Mouse (Mus musculus) hematopoietic stem cell, adult 5-6 weeks (primary cell): ENCODE measurements around the gene Bag3. TPM values are rescaled to one million over a fixed set of nuclear protein-coding genes. Genes with fewer than 3 reads are reported as not detected.
A peak's percentile ranks its signal among the peaks of the same experiment; 100 is the strongest.

Experiments used
- ATAC-seq, 2 experiments: fragments of 125-278 bp in 1 of 2; replicated peaks in 1 of 2; 2 replicates each; pipeline ENCODE4 v1.8.0; 2016 to 2017; ENCODE audit warnings: inconsistent platforms in 2 of 2, mild to moderate bottlenecking in 2 of 2, moderate number of reproducible peaks in 2 of 2, low read depth in 1 of 2, moderate TSS enrichment in 1 of 2; ENCODE audit not compliant: low FRiP score in 2 of 2, poor library complexity in 2 of 2, severe bottlenecking in 2 of 2, insufficient read depth in 1 of 2, low TSS enrichment in 1 of 2
- total RNA-seq: library from RNA; stranded (forward); fragments of 172-1452, 232-1000 nt; gene quantifications from 2 replicates; pipeline ENCODE4 v1.2.3, GENCODE M21; 2017

Bag3 gene
- total RNA-seq, 1 experiment from 2014 or later: 6.2 TPM

DNA sequence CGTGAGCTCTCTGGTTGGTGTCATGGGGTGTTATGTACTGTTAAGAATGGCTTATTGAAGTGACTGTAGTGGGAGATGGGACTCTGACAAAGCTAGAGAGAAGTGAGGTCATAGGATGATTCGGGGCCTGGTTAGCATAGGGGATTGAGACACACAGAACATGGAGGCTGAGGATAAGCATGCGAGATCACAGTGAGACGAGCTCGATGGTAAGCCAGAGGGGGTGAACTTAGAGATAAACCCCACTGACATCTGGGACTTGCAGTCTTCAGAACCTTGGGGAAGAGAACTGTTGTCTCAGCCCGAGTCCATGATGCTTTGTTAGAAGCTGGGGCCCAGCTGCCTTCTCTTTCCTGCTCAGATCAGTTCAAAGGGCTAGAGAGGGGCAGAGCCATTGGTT, 56.9 kb downstream of the Bag3 start:
- ATAC-seq: no peak

DNA sequence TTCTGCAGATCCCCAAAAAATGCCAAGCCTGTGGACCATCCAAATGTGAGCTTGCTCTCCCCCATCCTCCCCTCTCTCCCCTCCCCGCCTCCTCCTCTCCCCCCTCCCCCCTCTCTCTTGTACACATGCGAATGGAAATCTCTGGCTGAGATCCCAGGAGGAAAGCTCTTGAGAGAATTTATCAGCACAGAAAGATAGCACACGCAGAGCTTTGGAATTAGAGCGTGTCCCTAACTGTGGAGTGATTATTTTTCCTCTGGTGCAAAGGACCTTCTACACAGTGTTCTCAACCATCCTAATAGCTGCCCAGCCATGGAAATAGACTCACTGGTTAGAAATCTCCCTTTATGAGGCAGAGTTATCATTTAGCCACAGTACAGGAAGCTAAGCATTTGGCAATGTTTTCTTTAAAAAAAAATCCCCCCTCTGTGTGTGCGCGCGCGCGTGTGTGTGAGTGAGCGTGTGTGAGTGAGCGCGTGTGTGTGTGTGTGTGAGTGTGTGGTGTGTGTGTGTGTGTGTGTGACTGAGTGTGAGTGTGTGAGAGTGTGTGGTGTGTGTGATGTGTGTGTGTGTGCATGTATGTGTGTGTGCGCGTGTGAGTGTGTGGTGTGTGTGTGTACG, 58.6 kb downstream of the Bag3 start:
- 0 out of 4 replicates have a peak, but pooled peaks of 1 of the 2 experiments have one; percentile 32 for ATAC-seq

DNA sequence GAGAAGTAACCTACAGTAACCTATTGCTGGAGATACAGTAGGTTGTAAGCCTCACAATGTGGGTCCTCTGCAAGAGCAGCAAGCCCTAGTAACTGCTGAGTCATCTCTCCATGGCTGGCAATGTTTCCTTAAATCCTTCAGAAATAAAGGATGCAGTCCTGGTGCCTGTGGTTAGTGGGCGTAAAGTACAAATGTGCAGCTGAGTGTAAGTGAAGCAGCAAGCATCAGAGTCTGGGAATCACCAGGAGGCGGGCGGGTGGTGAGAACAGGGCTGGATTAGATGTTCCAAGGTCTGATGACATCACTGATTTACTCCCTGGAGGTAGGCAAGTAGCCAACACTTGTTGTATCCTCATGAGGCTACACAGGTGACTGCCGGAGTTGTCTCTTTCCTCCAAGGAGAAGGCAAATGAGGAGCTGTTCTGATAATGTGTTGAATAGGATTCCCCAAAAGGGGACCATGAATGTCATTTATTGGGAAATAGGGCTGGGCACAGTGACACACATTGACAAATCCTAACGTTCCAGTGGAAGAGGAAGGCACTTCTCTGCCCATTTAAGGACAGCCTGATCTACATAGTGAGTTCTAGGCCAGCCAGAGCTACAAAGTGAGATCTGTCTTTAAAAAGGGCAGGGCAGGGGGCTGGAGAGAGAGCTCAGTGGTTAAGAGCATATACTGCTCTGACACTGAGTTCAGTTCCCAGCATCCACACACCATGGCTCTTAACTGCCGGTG, 60.0 kb downstream of the Bag3 start:
- 0 out of 4 replicates have a peak, but pooled peaks of 1 of the 2 experiments have one; percentile 25 for ATAC-seq

DNA sequence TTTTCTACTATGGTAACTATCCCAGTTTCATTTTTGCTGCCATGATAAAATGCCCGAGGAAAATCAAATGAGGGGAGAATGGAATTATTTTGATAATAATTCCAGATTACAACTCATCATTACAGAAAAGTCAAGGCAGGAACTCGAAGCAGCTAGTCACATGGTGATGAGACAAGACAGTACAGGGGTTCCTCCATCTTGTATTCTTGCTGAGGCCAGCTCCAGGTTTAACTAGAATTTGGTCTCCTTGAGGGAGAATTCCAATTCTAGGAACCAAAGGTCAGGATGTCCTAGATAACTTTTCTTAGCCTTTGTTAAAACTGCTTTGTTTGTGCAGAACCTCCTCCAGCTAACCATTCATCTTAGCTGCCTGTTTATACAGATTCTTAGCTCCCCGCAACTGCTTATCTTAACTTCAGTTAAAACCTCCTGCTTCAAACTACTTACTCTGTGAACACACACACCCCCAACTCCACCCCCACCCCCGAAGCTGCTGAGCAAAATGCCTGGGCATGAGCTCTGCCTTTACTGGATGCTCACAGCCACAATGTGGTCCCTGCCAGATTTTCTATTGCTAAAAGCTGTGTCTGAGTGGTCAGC, 64.0 kb downstream of the Bag3 start:
- ATAC-seq: no peak

DNA sequence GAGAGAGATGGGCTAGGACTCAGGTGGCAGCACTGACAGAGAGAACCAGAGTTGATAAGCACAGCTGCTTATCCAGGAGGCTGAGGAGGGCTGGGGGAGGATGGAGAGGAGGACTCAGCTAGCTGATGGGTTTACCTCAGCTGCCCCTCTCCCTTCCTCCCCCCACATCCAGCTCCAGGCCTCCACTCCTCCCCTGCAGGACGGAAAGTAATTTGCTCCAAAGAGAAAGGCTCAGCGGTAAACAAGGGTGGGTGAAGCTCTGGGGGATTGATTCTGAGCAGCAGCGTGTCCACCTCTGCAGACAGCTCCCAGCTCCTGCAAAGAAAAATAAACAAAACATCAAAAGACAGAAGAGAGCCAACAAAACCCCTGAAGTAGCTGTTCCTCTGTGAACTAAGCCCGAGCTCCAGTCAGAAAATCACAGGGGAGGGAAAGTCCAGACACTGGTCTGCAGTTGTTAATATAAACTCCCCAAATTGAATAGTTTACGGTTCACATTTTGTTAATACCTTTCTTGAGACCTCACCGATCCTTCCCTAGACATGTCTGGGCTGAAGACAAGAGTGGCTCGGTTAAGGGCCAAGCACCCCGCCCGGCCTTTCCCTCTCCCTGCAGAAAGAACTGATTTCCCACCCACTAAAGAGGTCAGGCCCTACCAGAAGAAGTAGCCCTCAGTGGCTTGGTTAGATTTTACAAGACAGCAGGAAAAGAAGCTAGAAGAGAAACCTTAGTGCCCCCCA, 68.1 kb downstream of the Bag3 start:
- no peak for ATAC-seq

DNA sequence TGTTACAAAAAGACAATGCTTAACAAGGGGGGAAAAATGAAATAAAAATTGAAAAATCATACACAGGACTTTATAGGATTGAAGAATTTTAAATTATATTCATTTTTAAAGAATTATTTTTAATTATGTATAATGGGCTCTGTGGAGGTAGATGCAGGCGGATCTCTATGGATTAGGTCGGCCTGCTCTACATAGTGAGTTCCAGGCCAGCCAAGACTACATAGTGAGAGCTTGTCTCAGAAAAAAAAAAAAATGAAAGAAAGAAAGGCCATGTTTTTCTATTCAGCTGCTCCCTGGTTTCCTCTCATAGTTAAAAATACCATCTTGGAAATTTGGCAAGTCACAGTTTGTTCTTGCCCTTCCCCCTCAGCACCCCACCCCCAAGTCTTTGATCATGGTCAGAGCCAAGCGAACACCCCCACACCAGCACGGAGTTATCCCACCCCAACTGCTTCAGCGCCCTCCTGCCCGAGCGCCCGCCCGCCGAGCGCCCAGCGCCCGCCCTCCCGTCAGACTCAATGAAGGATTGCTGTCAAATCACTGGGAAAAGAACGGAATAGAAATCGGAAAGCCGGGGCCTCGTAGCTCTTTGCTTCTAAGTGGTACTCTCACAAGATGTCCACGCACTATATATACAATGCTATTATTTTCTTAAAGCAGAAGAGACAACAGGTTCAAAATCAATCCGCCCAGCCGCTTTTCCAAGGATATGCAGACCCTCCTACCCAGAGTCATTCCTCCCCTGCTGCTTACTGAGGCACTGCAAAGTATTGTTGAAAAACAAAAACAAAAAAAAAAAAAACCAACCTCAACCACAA, 68.9 kb downstream of the Bag3 start:
- no peak for ATAC-seq

DNA sequence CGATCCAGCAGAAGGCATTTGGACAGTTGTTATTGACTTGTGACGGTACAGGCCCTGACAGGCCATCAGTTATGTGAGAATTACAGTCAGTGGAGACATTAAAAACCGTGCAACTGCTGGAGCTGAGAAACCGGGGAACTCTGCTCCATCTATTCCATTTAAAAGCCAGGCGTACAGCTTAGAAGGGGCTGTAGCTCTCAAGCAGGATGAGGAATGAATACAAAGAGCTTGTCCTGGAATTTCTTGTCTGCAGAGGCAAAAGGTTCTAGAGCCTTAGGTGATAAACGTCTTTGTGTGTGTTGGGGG, 69.5 kb downstream of the Bag3 start:
- ATAC-seq: no peak

DNA sequence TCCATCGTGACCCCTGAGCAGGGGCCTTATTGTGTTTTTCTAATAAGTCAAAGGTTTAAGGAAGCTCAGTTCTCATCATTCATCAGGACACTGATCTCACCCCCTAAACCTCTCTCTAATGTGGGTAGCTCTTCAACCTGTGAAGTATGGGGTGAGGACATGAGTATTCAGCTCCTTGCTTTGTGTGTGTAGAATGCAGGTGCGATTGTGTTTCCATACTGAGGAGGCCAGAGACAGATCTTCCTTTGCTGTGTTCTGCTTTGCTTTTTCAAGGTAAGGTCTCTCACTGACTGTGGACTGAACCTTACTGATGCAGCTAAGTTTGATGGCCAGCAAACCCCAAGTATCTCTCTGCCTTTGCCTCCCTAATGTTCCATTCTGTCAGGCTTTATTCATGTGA, 72.9 kb downstream of the Bag3 start:
- no peak for ATAC-seq

Other genes starting within 250 kb of the Bag3 start
- 20.9 and 22.7 TPM in 2 replicates for gene BC017158, start 225.4 kb upstream of the Bag3 start, total RNA-seq
- 22.0 and 56.0 TPM in 2 replicates for gene Rgs10, start 104.9 kb upstream of the Bag3 start, total RNA-seq
- 65.6 and 89.7 TPM in 2 replicates for gene Tial1, start 61.9 kb upstream of the Bag3 start, total RNA-seq
- gene Inpp5f, start 87.7 kb downstream of the Bag3 start, total RNA-seq: 15.2 and 23.2 TPM in 2 replicates
- gene Mcmbp, start 216.9 kb downstream of the Bag3 start, total RNA-seq: 51.7 and 61.2 TPM in 2 replicates
- gene Sec23ip, start 221.3 kb downstream of the Bag3 start, total RNA-seq: 29.7 and 38.0 TPM in 2 replicates